Mouse (Mus musculus) kidney, adult 9 months (tissue): ENCODE data around the gene Bag6.

Experiments used
- DNase-seq: peaks from one replicate; pipeline ENCODE4 v3.0.0; 2022

Bag6 gene

DNA sequence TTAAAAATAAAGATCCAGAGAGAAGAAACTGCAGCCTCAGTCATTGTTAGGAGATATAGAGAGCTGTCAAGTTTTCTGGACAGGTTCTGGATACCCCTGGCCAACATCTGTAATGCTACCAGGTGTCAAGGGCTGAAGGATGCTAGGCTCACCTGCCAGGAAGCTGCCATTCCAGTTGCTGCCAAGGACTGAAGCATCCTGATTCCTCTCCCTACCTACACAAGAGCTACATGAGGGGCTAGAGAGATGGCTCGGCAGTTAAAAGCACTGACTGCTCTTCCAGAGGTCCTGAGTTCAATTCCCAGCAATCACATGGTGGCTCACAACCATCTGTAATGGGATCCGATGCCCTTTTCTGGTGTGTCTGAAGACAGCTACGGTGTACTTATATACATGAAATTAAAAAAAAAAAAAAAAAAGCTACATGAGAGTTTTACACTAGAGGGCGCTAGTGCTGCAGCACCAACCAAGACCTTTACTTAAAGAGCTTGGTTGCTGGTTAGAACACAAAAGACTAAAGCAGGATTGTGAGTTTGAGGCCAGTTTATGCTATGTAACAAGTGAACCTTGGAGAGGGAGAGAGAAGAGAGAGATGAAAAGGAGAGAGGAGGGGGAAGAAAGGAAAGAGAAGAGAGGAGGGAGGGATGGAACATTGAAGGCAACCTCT is 33.7 kb downstream of the Bag6 start:
- DNase-seq = peak; percentile 51

DNA sequence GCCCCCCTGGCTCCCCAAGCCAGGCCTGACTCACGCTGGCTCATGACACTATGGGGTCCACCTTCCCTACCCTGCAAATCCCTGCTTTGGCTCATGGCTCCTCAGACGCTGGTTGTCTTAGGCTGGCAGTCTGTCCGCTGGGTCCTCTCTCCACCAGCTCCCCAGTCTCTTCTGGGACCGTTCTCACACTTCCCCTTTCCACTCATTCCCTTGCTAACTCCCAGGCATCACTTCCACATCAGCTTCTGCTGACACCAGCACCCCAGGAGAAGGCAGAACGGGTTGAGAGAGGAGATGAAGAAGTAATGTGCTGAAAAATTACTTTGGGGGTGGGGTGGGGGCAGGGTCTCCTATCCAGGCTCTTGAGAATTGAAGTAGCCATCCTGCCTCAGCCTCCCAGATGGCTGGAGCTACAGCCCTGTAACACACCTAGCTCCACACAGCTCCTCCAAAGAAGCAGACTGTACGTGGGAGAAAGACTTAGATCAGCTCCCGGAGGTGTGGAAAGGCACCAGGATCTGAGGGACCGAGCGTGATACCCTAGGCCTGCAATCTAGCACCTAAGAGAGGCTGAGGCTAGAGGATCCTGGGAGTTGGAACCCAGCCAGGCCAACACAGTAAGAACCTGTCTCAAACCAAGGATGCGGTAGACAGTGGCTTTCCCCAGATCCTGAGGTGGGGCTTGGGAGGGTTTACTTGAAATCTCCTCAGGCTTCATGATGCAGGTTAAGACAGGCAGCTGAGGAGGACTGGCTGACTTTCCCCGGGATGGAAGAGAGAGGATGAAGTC is 37.7 kb downstream of the Bag6 start:
- no peak for DNase-seq

DNA sequence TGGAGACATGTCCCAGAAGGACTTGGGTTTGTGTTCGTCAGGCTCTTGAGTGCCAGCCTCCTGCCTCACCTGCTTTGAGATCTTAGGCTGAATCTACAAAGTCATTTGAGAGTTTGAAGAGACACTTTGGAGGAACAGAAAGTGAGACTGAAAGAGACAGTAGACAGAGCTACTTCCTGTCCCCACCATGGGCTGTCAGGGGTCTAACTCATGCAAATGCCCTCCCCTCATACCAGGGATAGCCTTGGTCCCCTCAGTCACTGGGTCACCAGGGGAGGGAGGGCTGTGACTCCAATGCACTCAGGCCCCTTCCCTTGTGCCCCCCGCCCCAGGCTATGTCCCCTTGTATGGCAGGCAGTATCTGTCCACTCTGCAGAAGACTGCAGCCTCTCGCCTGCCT is 38.4 kb downstream of the Bag6 start:
- no peak for DNase-seq

DNA sequence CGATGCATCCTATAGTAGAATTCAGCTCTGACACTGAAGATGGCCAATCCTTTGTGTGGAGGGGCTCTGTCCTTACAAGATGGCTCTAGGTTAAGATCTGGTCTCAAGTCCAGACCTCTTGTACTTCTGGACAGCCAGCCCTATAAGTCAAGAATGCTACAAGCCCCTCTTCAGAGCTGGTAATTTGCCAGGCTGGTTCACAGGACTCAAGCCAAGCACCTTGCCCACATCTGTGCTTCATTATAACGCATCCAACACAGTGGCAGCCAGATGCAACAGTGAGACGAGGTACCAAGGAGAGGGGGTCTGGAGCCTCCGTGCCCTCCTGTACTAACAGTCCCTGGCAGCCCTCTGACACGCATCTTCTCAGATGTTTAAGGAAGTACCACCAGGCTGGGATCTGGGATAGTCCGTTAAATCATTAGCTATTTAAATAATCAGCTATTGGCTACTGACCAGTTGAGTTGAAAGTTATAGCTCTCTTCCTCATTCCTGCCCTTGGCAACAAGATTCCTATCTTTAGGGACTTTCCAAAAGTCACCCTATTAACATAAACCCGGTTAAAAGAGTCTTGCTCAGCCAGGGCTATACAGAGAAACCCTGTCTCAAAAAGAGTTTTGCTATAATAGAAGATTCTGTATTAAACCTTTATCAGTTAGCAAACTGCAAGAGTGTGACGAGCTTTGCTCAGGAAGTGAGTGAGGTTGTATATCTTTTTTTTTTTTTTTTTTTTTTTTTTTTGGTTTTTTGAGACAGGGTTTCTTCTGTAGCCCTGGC is 39.4 kb downstream of the Bag6 start:
- DNase-seq = no peak

DNA sequence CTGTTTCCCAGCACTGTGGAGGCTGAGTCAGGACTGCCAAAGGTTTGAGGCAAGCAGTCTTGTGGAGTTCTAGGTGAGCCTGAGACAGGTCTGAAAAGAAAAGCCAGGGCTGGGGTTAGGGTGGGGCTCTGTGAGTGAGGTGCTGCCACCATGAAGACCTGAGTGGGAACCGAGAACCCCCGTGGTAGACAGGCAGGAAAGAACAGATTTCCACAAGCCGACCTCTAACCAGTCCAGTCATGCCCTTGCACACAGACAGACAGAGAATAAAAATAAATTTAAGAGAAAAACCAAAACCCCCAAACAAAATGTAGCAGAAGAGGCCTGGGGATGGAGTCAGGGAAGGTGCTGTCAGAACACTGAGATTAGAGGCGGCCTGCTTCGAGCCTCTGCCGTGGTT is 40.4 kb downstream of the Bag6 start:
- no peak for DNase-seq

DNA sequence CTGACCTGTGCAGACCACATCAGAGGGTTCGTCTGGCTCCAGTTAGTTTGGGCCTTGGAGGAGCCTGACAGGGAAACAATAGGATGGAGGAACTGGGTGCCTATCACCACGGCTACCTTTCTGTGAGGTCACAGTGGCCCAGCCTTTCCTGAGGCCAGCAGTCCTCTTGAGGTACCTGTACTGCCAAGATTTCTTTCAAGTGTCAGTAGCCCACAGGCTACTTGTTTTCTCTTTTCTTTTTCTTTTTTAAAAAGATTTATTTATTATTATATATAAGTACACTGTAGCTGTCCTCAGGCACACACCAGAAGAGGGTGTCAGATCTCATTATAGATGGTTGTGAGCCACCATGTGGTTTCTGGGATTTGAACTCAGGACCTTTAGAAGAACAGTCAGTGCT is 41.0 kb downstream of the Bag6 start, which contains the start of gene Aif1:
Gene Aif1 (minus strand): TSS at position 101 of the 400 bp plus-strand sequence.
- no peak for DNase-seq

DNA sequence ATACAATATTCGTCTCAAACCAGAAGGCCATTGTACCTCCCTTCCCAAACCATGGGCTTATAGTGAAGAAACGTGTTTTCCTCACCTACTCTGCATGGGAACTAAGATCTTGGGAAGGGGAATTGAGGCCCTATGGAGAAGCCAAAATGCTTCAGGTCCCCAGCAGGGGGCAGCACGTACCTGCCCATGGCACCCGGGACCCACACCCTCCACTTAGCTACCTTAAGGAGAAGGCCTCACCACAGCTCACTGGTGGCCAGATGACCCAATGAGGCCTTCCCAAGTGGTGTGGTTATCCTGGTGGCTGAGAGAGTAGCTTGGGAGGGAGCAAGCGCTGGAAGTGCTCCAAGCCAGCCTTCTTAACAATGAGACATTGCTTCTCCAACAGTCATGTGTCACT is 43.5 kb downstream of the Bag6 start:
- DNase-seq = peak; percentile 82

DNA sequence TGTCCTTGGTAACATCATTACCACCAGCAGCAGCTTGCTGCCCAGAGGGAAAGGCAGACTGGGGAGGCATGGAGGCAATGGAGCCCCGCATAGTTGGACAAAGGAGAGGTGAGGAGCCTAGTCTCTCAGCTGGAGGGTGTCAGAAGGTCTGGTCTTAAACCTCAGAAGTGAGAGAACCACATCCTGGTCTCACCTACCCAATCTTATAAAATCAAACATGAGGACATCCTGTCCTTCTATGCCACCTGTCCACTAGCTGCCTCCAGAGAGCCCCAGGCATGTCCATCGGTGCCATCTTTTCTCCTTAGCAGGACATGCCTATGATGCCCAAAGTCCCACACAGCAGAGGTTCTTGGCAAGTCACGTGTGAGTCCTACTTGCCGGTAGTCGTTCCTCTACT is 45.1 kb downstream of the Bag6 start:
- no peak for DNase-seq

DNA sequence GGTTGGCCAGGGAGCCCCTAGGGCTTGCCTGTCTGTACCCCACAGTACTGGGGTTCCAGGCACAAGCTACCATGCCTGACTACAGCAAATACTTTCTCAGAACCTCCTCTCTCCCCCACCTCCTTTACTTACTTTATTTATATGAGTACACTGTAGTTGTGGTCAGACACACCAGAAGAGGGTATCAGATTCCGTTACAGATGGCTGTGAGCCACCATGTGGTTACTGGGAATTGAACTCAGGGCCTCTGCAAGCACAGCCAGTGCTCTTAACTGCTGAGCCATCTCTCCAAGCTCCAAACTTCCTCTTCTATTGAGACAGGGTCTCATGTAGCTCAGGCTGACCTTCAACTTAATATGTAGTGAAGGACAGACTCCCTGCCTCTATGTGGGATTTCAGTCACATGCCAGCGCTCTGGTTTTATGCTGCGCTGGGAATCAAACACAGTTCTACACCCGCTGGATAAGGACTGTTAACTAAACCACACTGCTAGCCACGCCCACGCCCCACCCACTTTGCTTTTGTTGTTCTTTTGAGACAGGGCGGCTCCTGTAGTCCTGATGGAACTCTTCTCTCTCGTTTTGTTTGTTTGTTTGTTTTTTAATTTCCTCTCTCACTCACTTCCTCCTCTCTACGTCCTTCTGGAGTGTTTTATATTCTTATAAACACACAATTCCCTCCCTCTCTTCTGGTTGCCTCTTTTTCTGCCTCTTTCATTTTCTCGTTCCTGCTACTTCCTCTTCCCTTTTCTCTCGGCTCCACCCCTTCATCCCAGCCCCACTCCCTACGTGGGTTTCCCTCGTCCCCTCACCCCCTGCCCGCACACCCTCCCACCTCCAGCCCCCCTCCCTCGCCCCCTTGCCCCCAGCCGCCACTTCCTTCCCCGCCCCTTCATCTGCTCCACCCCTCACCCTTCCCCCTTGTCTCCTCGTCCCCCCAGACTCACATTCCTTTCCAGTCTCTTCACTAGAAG is 50.9 kb downstream of the Bag6 start:
- peak; percentile 74 for DNase-seq

DNA sequence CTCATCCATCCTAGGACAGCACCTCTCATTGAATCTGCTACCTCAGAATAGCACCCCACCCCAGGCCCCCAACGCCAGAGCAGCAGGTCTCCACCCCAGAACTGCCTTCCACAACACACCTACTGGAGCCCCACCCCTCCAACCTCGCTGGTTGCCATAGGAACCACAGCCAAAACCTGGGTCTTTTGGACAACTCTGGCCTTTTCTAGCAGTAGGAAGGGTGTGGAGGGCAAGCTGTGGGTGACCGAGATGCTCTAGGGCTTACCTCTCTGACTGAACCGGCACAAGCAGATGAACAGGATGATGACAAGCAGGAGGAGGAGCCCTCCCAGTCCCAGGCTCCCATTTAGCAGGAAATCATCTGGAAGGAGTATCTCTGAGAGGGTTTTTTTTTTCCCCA is 51.7 kb downstream of the Bag6 start:
- DNase-seq = no peak

DNA sequence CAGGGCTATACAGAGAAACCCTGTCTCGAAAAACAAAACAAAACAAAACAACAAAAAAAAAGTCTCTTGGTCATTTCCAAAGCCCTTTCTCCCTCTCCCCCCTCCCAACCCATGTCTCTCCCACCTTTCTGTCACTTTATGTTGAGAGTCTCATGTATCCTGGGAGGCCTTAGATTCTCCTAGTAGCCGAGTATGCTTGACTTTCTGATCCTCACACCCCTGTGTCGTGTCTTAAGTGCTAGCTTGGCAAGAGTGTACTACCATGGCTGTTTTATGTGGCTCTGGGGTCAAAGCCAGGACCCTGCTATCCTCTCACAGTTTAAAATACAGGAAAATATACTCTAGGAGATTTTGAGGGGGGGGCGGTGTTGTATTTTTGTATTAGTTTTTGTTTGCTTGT is 52.4 kb downstream of the Bag6 start:
- DNase-seq = no peak

DNA sequence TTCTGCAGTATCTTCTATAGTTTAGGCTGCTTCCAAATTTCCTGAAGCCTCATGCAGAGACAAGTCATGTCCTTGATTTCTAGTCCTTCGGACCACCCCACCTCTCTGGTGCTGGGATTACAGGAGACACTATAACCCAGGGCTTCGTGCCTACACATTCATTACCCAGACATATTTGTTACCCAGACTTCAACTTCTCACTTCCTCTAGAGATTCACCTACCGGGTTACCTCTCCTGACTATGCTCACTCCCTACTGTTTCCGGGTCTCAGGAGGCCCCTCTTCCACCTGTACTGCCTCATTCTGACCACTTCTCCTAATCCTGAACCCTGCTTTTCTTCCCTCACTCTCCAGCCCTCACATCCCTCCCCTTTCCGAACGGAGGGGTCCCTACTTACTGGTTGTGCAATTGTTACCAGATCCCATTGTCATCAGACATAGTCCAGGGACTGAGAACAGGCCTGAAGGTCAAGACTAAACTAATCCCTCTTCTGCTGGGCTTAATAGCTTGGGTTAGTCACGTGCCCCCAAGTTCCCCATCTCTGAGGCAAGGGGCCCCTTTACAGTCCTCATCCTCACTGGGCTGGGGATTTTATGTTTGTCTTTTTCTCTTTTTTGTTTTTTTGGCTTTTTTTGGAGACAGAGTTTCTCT is 53.1 kb downstream of the Bag6 start, which contains the start of gene Lst1:
Gene Lst1 (minus strand): TSS at position 481 of the 652 bp plus-strand sequence.
- DNase-seq = no peak

DNA sequence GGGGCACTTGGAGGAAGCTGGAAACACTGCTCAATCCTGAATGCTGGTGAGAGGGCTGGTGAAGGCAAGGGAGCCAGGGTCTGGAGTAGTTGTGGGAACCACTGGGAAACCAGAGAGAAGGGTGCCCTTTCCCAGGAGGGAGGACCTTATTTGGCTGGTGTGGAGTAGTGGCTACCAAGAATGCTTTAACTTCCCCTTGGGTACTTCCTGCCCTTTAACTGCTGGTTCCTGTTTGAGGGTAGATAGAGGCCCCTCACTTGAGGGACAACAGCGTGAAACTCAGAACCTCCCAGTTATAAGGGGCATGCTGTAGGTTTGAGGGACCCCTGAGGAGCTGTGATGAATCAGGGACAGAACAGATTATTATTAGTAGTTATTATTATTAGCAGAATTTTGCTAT is 54.2 kb downstream of the Bag6 start:
- DNase-seq = no peak

DNA sequence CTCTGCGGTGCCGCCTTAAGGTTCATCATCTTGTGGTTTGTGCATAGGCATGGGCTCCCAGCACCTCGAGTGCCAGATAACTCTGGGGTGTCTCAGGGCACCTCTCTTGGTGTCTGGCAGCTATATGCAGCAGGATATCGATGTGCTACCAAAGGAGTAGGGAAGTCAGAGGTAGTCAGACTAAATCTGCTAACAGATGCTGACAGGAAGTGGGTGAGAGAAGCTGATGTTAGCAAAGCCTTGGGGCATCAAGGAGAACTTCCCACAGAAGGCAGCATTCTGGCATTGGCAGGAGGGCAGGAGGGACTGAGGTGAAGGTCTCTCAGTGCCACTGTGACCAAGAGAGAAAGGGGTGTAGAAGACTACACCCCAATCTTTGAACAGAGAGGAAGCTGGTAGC is 55.1 kb downstream of the Bag6 start:
- no peak for DNase-seq

DNA sequence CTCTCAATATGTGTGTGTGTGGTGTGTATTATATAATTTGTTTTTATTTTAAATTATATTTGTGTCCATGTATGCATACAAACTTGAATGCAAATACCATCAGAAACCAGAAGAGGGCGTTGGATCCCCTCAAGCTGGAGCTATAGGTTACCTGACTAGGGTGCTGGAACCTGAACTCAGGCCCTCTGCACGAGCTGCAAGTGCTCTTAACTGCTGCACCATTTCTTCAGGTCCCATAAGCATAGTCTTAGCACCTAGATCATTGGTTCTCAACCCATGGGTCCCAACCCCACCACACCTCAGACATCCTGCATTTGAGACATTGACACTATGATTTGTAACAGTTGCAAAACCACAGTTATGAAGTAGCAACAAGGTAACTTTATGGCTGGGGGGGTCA is 56.7 kb downstream of the Bag6 start:
- DNase-seq = no peak

DNA sequence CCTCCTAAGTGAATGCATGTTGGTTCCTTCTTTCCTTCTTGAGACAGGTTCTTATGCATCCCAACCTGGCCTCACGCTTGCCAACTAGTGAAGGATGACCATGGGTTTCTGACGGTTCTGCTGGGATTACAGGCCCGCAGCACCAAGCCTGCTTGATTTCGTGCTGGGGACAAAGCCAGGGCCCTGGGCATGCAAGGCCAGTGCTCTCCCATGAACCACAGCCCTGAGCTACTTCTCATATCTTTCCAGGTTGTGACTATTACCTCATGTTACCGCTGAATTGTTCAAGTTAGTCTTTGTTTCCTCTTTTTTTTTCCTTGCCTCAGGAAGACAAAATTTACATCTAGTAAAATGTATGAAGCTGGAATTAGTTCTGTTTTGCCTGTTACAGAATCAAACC is 57.9 kb downstream of the Bag6 start:
- DNase-seq = no peak

DNA sequence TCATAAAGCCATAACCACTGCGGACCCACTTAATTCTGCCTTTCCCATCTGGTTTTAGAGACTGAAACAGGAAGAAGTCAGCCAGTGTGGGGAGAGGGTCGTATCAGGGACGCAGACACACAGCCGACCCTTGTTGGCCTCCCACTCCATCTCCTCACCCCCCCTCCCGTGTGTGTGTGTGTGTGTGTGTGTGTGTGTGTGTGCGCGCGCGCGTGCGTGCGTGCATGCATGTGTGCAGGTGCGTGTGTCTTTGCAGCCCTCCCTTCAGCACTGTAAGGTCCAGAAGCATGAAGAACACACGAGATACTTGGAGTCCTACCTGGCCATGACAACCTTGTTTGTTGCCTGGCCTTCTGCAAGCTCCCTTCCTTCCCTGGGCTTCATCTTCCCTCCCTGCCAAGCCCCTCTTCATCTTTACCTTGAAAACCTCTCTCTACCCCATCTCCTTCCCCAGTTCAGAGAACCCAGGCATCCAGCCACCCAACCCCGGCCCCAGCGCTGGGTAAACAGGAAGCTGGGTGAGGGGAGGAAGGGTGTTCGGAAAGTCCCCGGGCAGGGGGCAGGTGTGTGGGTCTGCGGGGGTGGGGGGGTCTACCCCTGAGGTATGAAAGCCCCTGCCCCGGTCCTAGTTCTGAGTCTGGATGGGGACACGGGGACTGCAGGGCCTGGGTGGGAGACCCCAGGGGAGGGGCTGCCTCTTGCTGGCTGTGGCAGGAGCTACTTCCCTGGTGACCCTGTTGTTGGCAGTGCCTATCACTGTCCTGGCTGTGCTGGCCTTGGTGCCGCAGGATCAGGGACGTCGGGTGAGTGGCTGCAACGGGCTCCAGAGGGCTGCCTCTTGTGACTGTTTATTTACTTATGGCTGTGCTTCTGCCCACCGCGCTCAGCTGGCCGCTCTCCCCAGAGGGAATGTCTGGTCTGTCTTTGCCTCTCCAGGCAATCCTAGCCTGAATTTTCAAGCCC is 59.2 kb downstream of the Bag6 start, which contains the start of gene Ltb:
Gene Ltb (plus strand): TSS at position 559 of the 963 bp plus-strand sequence.
- DNase-seq = no peak

DNA sequence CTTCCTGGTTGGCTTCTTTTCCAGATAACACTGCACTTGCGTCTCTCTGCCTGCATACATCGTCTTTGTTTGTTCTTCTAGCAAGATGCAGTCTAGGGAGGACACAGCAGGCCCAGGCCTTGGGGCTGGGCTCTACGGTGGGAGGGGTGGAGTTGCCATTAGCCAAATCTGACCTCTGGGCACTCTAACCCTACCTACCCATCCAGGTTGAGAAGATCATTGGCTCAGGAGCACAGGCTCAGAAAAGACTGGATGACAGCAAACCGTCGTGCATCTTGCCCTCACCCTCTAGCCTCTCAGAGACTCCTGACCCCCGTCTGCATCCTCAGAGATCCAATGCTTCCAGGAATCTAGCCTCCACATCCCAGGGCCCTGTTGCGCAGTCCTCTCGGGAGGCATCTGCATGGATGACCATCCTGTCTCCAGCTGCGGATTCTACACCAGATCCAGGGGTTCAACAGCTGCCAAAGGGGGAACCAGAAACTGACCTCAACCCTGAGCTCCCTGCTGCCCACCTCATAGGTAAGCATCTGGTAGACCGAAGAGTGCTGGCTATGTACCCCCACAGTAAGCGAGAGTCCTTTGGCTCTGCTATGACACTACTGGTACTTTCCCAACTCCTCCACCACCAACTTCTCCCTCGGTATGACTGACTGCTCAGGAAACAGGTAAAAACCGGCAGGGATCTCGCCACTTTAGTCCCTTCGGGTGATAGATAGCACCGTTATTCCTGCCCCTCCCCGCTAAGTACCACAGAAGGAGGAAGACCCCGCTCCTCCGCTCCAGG is 60.1 kb downstream of the Bag6 start:
- no peak for DNase-seq

DNA sequence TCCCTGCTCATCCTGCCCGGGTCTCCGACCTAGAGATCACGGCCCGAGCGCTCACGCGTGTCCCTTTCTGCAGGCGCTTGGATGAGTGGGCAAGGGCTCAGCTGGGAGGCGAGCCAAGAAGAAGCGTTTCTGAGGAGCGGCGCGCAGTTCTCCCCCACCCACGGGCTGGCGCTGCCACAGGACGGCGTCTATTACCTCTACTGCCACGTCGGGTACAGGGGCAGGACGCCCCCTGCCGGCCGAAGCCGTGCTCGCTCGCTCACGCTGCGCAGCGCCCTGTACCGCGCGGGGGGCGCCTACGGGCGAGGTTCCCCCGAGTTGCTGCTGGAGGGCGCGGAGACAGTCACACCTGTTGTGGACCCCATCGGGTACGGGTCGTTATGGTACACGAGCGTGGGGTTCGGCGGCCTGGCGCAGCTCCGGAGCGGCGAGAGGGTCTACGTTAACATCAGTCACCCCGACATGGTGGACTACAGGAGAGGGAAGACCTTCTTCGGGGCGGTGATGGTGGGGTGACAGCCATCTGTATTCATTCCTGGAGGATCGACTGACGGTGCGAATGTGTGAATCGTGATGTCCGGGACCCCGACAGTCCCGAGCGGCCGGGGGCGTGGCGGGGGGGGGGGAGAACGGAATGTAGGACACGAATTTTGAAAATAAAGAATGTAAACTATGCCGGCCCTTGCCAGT is 60.8 kb downstream of the Bag6 start:
- peak; percentile 76 for DNase-seq
